Mouse (Mus musculus) kidney, postnatal 10 days (tissue): Measurements from ENCODE around the gene Vmn2r88.
"Not testable (repeated sequence)": the region's sequence is repeated elsewhere in the genome, so short reads cannot be mapped to it uniquely, and the experiment has no call there.

ENCODE experiments used
- DNase-seq: peaks from one replicate; pipeline ENCODE4 v3.0.0; 2021; ENCODE audit warnings: mixed read lengths

Vmn2r88 gene

GRCm38 (mm10) chr14:51410520-51410919 is at the start of gene Vmn2r88:
TSS of gene Vmn2r88 (plus strand) at chr14:51410820.
- DNase-seq, result no peak

DNA sequence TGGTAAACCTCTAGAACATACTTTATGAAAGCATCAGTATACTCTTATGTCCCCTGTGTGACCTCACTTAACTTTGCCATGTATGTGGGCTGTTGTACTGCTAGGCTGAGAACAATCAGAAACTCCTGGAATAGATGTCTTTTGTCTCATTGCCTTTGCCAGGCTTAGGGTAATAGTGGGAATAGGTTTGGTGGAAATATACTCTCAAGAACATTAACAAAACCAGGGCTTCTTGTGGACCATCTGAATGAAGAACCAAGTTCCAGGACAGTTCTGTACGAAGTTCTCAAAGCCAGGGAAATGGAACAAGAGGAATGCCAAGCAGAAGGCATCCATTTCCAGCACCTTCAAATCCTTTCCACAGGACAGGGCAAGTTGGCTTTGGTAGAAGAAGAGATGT is 49.2 kb upstream of the Vmn2r88 start, which contains the start of gene Gm7247:
TSS of gene Gm7247 (plus strand) at position 301 of the 400 bp plus-strand sequence.
- DNase-seq, result no peak

DNA sequence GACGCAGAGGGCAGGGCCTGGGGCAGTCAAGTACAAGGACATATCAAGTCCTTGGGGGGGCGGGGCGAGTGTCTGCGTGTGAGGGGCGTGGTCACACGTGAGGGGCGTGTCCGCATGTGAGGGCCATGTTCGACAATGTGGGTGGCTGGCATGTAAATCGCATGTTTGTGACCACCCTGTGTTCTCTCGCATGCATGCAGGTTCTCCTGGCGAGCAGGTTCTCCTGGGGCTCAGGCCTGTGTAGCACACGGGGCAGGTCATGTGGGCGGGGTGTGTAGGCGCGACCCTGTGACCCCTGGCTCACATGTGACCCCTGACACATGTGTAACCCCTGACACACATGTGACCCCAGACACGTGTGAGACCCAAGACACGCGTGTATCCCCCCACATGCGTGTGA is 27.8 kb upstream of the Vmn2r88 start:
- no peak for DNase-seq

DNA sequence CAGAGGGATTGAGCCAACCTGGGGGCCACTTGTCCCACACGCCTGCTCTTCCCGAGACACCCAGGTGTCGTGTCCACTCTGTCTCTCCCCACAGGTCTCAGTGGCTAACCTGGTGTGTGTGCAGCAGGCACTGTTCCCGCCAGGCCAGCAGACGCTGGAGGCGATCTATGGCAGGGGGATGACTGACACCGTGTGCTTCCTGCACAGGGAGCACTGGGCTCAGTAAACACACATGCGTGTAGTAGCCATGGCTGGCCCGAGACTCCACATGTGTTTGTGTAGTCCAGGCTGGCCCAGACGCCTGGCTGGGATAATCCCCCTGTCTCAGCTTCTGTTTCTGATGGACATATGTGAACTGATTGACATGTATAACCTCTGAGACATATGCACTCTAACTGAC is 26.3 kb upstream of the Vmn2r88 start:
- DNase-seq, result no peak

GRCm38 (mm10) chr14:51385741-51386140 is 24.9 kb upstream of the Vmn2r88 start:
- no peak for DNase-seq

DNA sequence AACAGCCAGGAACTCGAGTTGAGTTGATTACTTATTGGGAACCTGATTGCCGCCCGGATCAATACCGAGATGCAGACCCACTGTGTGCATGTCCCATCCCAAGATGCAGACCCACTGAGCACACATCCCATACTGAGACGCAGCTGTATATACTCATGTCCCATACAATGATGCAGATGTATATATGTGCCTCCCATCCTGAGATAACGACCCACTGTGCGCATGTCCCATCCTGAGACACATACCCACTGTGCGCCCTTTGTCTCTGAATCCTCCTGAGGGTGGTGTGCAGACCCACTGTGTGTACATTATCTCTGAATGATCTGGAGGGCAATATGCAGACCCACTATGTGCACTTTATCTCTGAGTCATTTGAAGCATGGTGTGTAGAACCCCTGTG is 22.9 kb upstream of the Vmn2r88 start:
- no peak for DNase-seq

DNA sequence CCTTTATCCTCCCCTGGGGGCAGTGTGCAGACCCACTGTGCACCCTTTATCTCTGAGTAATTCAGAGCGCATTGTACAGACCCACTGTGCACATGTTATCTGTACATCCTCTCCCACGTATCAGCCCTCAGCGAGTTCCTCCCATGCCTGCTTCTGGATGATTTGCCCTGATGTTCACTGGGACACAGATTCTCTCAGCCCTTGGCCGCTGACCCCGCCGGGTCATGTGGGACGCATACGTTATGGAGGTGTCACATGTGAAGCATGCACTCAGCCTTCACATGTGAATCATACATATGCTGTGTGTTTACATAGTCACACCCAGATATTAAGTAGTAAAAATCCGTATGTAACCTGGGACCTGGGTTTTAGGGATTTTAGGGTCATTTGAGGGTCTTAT is 22.4 kb upstream of the Vmn2r88 start:
- DNase-seq, result no peak

DNA sequence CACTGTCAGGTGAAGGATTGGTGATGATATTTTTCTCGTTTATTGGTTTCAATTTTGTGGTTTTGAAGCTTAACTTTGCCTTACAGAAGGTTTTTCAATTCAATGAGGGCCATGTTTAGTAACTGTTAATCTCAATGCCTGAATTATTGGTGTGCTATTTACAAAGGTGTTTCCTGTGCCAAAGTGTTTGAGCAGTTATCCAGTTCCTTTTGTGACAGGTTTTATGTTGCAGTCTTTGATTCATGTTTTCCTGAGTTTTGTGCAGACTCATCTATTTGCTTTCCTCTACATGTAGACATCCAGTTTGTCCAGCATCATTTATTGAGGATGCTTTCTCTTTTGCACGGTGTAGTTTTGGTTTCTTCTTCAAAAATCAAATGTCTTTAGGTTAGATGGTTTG is 13.3 kb downstream of the Vmn2r88 start:
- DNase-seq, result no peak

- not testable (repeated sequence) for DNase-seq
Measured at GRCm38 (mm10) chr14:51430138-51430537, 19.5 kb downstream of the Vmn2r88 start.

GRCm38 (mm10) chr14:51434546-51434945 is 23.9 kb downstream of the Vmn2r88 start:
- DNase-seq, result no peak

GRCm38 (mm10) chr14:51435020-51435419 is 24.4 kb downstream of the Vmn2r88 start:
- DNase-seq, result no peak

DNA sequence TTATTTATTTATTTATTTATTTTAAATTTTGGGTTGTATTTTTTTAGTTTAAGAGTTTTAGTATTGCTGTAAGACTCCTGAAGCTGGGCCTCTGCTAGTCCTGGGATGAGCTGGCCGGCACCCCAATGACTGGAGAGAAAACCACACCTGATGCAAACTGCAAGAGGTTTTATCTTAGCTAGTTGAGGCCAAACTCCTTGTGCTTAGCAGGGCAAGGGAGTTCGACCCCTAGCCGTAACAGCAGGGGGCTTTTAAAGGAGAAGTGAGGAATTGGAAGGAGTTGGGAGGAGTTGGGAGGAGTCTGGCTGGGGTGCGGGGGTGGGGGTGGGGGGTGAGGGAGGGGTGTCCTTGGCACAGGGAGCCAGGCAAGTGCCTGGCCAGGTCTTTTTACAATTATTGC is 28.3 kb downstream of the Vmn2r88 start:
- DNase-seq, result no peak

DNA sequence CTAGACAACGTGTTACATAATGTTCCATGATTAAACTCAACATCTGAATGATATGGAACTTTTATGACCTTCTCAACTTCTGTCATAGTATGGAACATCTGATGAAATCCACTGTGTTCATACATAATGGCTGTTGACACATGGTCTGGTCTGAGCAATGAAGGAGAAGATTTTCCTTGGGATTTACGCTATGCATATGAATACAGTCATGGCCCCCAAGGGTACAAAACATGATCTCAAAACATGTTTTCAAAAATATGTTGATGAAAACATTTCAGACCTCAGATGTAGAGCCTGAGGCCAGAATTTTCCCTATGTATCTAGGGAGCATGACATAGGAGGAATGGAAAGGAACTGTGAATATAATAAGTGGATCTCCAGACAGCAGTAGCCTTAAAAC is 40.9 kb downstream of the Vmn2r88 start, which contains the start of gene Vmn2r89:
TSS of gene Vmn2r89 (plus strand) at position 301 of the 400 bp plus-strand sequence.
- DNase-seq, result not testable (repeated sequence)
